Mouse (Mus musculus) heart, embryonic 13.5 days (tissue): Measurements from ENCODE around the gene H2-Ob. TPM values are rescaled to one million over a fixed set of nuclear protein-coding genes. Genes with fewer than 3 reads are reported as not detected.
"Not testable (repeated sequence)": the region's sequence is repeated elsewhere in the genome, so short reads cannot be mapped to it uniquely, and the experiment has no call there.

Source experiments
- ATAC-seq: fragments of 200-750 bp; cut with Nextera tagmentation; 2 replicates; pipeline ENCODE4 v1.8.0; 2017; ENCODE audit warnings: moderate TSS enrichment; ENCODE audit not compliant: insufficient number of reproducible peaks, low FRiP score, low TSS enrichment; ENCODE audit errors: extremely low read depth
- H3K27ac ChIP-seq: fragments of 300-500 bp; sonication (generic); replicated peaks from 2 replicates; pipeline ENCODE4 v1.5.1; 2015; ENCODE audit warnings: moderate library complexity, mild to moderate bottlenecking, inconsistent platforms
- H3K27me3 ChIP-seq: fragments of 300-500 bp; sonication (generic); replicated peaks from 2 replicates; pipeline ENCODE4 v1.6.1; 2015; ENCODE audit warnings: mild to moderate bottlenecking, inconsistent platforms
- H3K36me3 ChIP-seq: fragments of 300-500 bp; sonication (generic); 2 replicates; pipeline ENCODE4 v1.6.1; 2015; ENCODE audit warnings: mild to moderate bottlenecking, inconsistent platforms
- H3K4me1 ChIP-seq: fragments of 300-500 bp; sonication (generic); 2 replicates; pipeline ENCODE4 v1.6.1; 2015; ENCODE audit warnings: inconsistent platforms
- H3K4me2 ChIP-seq: fragments of 300-500 bp; sonication (generic); 2 replicates; pipeline ENCODE4 v1.6.1; 2015; ENCODE audit warnings: inconsistent platforms, mild to moderate bottlenecking, moderate library complexity
- H3K4me3 ChIP-seq: fragments of 300-500 bp; sonication (generic); 2 replicates; pipeline ENCODE4 v1.5.1; 2015; ENCODE audit warnings: moderate library complexity, mild to moderate bottlenecking, inconsistent platforms
- H3K9ac ChIP-seq: fragments of 300-500 bp; sonication (generic); 2 replicates; pipeline ENCODE4 v1.6.1; 2015; ENCODE audit warnings: inconsistent platforms, mild to moderate bottlenecking, moderate library complexity
- H3K9me3 ChIP-seq: fragments of 300-500 bp; sonication (generic); 2 replicates; pipeline ENCODE4 v1.6.1; 2016; ENCODE audit warnings: inconsistent platforms
- WGBS: fragments of 180-500 bp; shearing (Covaris S2); methylation state at CpG from one replicate; pipeline ENCODE4 v1.1.7; 2015; ENCODE audit warnings: mixed read lengths; 5-methylcytosine and 5-hydroxymethylcytosine counted together
- polyA plus RNA-seq: library from polyadenylated mRNA; unstranded; fragments of >200 nt; fragmentation: Nextera tagmentation; extraction: Ambion mirVana; gene quantifications from 2 replicates; pipeline ENCODE4 v1.2.1, GENCODE M21; 2015

The H2-Ob gene
- polyA plus RNA-seq, 1 experiment from 2014 or later, result not detected

DNA sequence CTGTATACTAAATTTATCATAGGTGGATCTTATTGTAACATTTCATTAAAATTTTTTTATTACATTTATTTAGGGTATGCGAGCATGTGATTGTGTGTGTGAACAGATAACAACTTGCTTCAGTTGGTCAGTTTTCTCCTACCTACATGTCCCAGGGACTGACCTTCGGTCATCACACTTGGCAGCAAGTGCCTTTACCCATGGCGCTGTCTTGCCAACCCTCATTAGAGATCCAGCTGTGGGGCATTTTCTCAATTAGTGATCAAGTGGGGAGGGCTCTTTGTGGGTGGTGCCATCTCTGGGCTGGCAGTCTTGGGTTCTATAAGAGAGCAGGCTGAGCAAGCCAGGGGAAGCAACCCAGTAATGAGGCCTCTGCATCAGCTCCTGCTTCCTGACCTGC lies 13.9 kb upstream of the H2-Ob start:
- 86% methylated on average over 3 of the region's 3 CpGs for WGBS
- Histone ChIP-seq H3K36me3 (no peaks in the 10 kb centered on the region), H3K4me1 (no peaks in the 10 kb centered on the region), H3K4me2 (no peak overlapping the region), H3K4me3 (no peak overlapping the region), H3K9ac (no peak overlapping the region), H3K27me3 (no peaks in the 10 kb centered on the region), H3K27ac (no peak overlapping the region), H3K9me3 (peaks cover 16% of the 10 kb centered on the region; the same call in 1 of the 2 replicates)
- no peak for ATAC-seq

DNA sequence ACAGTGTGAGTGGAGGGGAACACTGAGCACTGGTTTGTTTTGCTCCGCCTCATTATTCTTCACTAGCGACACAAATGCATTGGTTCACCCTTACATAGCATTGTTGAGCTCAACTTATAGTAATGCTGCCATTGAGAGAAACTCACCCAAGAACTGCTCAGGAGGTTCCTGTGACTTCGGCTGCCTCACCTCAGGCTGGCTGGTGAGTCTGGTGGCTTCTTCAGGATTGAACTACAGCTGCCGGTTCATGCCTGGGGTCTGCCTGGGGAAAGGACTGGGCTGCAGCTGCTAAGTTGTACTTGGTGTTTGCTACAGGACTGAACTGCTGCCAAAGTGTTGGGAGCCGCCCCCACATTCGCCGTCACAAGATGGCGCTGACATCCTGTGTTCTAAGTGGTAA lies 13.3 kb upstream of the H2-Ob start:
- 85% methylated on average over 8 of the region's 8 CpGs for WGBS

GRCm38 (mm10) chr17:34225911-34226310 lies 12.8 kb upstream of the H2-Ob start:
- WGBS, result 95% methylated on average over 14 of the region's 23 CpGs
- not testable (repeated sequence) for H3K4me3 ChIP-seq, H3K36me3 ChIP-seq, H3K27me3 ChIP-seq, H3K9ac ChIP-seq, H3K4me2 ChIP-seq, H3K4me1 ChIP-seq, H3K27ac ChIP-seq, ATAC-seq
- peaks cover 16% of the 10 kb centered on the region; the same call in 1 of the 2 replicates for H3K9me3 ChIP-seq

More for the DNA sequence above, 13.3 kb upstream of the H2-Ob start:
- Histone ChIP-seq H3K36me3 (no peaks in the 10 kb centered on the region), H3K27ac (no peak overlapping the region), H3K9ac (no peak overlapping the region), H3K9me3 (peaks cover 16% of the 10 kb centered on the region; the same call in 1 of the 2 replicates), H3K4me1 (no peaks in the 10 kb centered on the region), H3K4me2 (no peak overlapping the region), H3K4me3 (no peak overlapping the region), H3K27me3 (no peaks in the 10 kb centered on the region)
- ATAC-seq, result no peak

GRCm38 (mm10) chr17:34230971-34231370 lies 7.7 kb upstream of the H2-Ob start:
- ATAC-seq, H3K4me3 ChIP-seq, H3K4me1 ChIP-seq, H3K27me3 ChIP-seq, H3K9ac ChIP-seq, H3K36me3 ChIP-seq, H3K9me3 ChIP-seq, H3K27ac ChIP-seq, H3K4me2 ChIP-seq: not testable (repeated sequence)
- 88% methylated on average over 9 of the region's 9 CpGs for WGBS

DNA sequence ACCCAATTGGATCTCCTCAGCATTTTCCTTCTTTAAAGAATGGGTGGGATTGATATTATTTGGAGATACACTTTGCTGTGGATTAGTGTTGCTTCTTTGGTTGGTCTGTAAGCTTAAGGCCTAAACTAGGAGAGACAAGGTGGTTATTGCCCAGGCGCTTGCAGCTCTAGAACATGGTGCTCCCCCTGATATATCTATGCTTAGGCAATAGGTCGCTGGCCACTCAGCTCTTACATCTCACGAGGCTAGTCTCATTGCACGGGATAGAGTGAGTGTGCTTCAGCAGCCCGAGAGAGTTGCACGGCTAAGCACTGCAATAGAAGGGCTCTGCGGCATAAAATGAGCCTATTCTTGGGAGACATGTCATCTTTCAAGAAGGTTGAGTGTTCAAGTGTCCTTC lies 6.7 kb upstream of the H2-Ob start:
- H3K9ac ChIP-seq, H3K4me2 ChIP-seq, H3K27me3 ChIP-seq, H3K4me3 ChIP-seq, H3K27ac ChIP-seq, H3K9me3 ChIP-seq, H3K36me3 ChIP-seq, ATAC-seq, H3K4me1 ChIP-seq: not testable (repeated sequence)
- WGBS, result 81% methylated on average over 5 of the region's 7 CpGs

- Histone ChIP-seq H3K9ac (no peak overlapping the region), H3K27me3 (no peaks in the 10 kb centered on the region), H3K9me3 (no peaks in the 10 kb centered on the region), H3K36me3 (no peaks in the 10 kb centered on the region), H3K4me3 (no peak overlapping the region), H3K27ac (no peak overlapping the region), H3K4me2 (no peak overlapping the region), H3K4me1 (no peaks in the 10 kb centered on the region)
- WGBS, result 54% methylated on average over 9 of the region's 9 CpGs
- ATAC-seq, result no peak
These were observed 3.8 kb upstream of the H2-Ob start for GRCm38 (mm10) chr17:34234926-34235325.

DNA sequence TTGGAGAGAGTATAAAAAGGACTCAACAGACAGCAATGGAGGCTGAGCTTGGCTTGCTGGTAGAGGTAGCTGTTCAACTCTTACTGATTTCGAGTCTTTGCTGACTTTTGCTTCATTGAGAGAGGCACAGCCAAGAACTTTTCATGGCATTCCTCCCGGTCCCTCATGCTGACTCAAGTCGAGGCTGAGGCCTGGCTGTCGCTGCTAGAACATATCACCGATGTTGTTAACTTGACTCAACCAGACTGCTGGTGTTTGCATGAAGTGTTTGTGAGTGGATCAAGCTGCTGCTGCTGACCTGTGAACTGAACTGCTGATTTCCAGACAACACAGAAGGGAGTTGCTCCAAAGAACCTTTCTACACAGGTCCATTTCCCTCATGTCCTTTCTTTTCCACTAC lies 2.0 kb upstream of the H2-Ob start:
- H3K9me3 ChIP-seq, result no peaks in the 10 kb centered on the region
- no peak for ATAC-seq

GRCm38 (mm10) chr17:34237741-34238140 lies 962 bp upstream of the H2-Ob start:
- 75% methylated on average over 3 of the region's 3 CpGs for WGBS

More for the DNA sequence above, 2.0 kb upstream of the H2-Ob start:
- no peaks in the 10 kb centered on the region for H3K4me1 ChIP-seq
- H3K4me3 ChIP-seq, result no peak overlapping the region
- H3K27ac ChIP-seq, result no peak overlapping the region
- 67% methylated on average over 5 of the region's 5 CpGs for WGBS
- no peak overlapping the region for H3K9ac ChIP-seq
- H3K27me3 ChIP-seq, result no peaks in the 10 kb centered on the region
- H3K36me3 ChIP-seq, result no peaks in the 10 kb centered on the region
- H3K4me2 ChIP-seq, result no peak overlapping the region

DNA sequence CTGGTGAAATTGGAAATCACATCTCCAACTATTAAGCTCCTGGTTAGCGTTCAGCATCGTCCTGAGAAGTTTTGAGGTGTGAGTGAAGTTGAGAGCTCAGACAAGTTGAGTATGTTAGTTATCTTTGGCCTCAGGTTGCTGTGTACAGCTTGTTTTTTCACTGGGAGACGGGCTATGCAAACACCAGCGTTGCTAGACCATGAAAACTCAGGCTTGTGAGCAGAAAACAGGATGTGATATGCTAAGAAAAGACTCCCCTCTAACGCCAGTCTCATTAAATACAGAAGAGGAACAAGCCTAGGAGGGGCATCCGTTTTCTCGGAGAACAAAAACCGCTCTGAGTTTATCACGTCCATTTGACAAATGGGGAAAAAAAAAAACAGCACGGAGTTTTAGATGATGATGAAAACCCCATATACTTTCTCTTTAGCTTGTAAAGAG lies 918 bp downstream of the H2-Ob start:
- no peak overlapping the region for H3K4me3 ChIP-seq
- H3K36me3 ChIP-seq, result no peaks in the 10 kb centered on the region
- ATAC-seq, result no peak
- no peaks in the 10 kb centered on the region for H3K27me3 ChIP-seq
- no peak overlapping the region for H3K9ac ChIP-seq
- WGBS, result 53% methylated on average over 10 of the region's 10 CpGs
- 0 out of 2 replicates have a peak overlapping the region, but pooled peaks have one; percentile 5 for H3K4me2 ChIP-seq
- H3K27ac ChIP-seq, result no peak overlapping the region
- no peaks in the 10 kb centered on the region for H3K4me1 ChIP-seq
- no peaks in the 10 kb centered on the region for H3K9me3 ChIP-seq

More at GRCm38 (mm10) chr17:34237741-34238140, 962 bp upstream of the H2-Ob start:
- Histone ChIP-seq H3K9me3 (no peaks in the 10 kb centered on the region), H3K4me2 (no peak overlapping the region), H3K9ac (no peak overlapping the region), H3K36me3 (no peaks in the 10 kb centered on the region), H3K4me3 (no peak overlapping the region), H3K27me3 (no peaks in the 10 kb centered on the region), H3K27ac (no peak overlapping the region), H3K4me1 (no peaks in the 10 kb centered on the region)
- ATAC-seq, result no peak

- Histone ChIP-seq H3K27me3 (no peaks in the 10 kb centered on the region), H3K9ac (no peak overlapping the region), H3K4me1 (no peaks in the 10 kb centered on the region), H3K9me3 (no peaks in the 10 kb centered on the region), H3K4me2 (no peak overlapping the region), H3K36me3 (no peaks in the 10 kb centered on the region), H3K27ac (no peak overlapping the region), H3K4me3 (no peak overlapping the region)
- ATAC-seq, result no peak
- WGBS, result 42% methylated on average over 3 of the region's 3 CpGs
These were observed 1.7 kb downstream of the H2-Ob start for GRCm38 (mm10) chr17:34240366-34240765.

- Histone ChIP-seq H3K9ac (no peak overlapping the region), H3K27me3 (no peaks in the 10 kb centered on the region), H3K4me1 (no peaks in the 10 kb centered on the region), H3K4me3 (no peak overlapping the region), H3K27ac (no peak overlapping the region), H3K9me3 (no peaks in the 10 kb centered on the region), H3K36me3 (no peaks in the 10 kb centered on the region), H3K4me2 (no peak overlapping the region)
- WGBS, result 65% methylated on average over 6 of the region's 6 CpGs
- no peak for ATAC-seq
These were observed 2.2 kb downstream of the H2-Ob start for GRCm38 (mm10) chr17:34240916-34241315.

DNA sequence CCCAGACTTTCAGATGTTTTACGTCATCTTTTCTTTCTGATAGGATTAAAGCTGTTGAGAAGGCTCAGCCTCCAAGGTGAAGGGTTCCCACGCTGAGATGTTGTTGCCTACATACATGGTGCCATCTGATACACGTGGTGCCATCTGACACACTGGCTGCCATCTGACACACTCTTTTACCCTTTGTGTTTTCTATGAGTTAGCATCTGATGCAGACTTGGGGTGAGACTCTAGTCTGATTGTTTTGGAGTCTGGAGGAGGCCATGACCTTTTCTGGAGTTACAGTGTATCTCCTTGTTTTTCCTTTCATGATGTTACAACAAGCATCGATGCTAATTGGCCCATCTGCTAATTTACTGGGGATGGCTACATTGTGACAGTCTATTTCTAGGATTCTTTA lies 6.0 kb downstream of the H2-Ob start:
- WGBS, result 68% methylated on average over 4 of the region's 4 CpGs
- no peak overlapping the region for H3K4me2 ChIP-seq
- no peaks in the 10 kb centered on the region for H3K36me3 ChIP-seq
- no peaks in the 10 kb centered on the region for H3K4me1 ChIP-seq
- H3K27ac ChIP-seq, result no peak overlapping the region
- no peak overlapping the region for H3K4me3 ChIP-seq
- no peak for ATAC-seq
- no peaks in the 10 kb centered on the region for H3K9me3 ChIP-seq
- H3K27me3 ChIP-seq, result peaks cover 18% of the 10 kb centered on the region; the same call in 1 of the 2 replicates
- H3K9ac ChIP-seq, result no peak overlapping the region
